Mouse (Mus musculus): ENCODE results near the gene Foxd1. TPM values are rescaled to one million over a fixed set of nuclear protein-coding genes. Genes with fewer than 3 reads are reported as not detected.
A peak's percentile ranks its signal among the peaks of the same experiment; 100 is the strongest.

Gene Foxd1
- not detected in 2 replicates for polyA plus RNA-seq (2012; rRNA removed)

- 1% methylated on average over 72 of the region's 76 CpGs for WGBS
- no peak for DNase-seq (ENCODE audit: low read depth, low spot score)
These were observed at the start of gene Foxd1 for GRCm38 (mm10) chr13:98354090-98354801. TSS of gene Foxd1 (plus strand) at chr13:98354242.

GRCm38 (mm10) chr13:98305257-98305656 lies 48.8 kb upstream of the Foxd1 start:
- no peak for DNase-seq (ENCODE audit: low read depth, low spot score)
- 91% methylated on average over 9 of the region's 9 CpGs for WGBS

GRCm38 (mm10) chr13:98306393-98306792 lies 47.6 kb upstream of the Foxd1 start:
- 32% methylated on average over 5 of the region's 5 CpGs for WGBS
- DNase-seq (ENCODE audit: low read depth, low spot score), result no peak

- DNase-seq (ENCODE audit: low read depth, low spot score), result no peak
- 42% methylated on average over 14 of the region's 14 CpGs for WGBS
These were observed 47.1 kb upstream of the Foxd1 start for GRCm38 (mm10) chr13:98306852-98307475.

- 86% methylated on average over 5 of the region's 5 CpGs for WGBS
- DNase-seq (ENCODE audit: low read depth, low spot score), result no peak
These were observed 46.0 kb upstream of the Foxd1 start for GRCm38 (mm10) chr13:98308004-98308403.

- 75% methylated on average over 4 of the region's 4 CpGs for WGBS
- no peak for DNase-seq (ENCODE audit: low read depth, low spot score)
These were observed 45.3 kb upstream of the Foxd1 start for GRCm38 (mm10) chr13:98308724-98309123.

- WGBS, result 36% methylated on average over 5 of the region's 5 CpGs
- DNase-seq (ENCODE audit: low read depth, low spot score), result no peak
These were observed 42.4 kb upstream of the Foxd1 start for GRCm38 (mm10) chr13:98311597-98311996.

GRCm38 (mm10) chr13:98313631-98314030 lies 40.4 kb upstream of the Foxd1 start:
- WGBS, result 58% methylated on average over 7 of the region's 7 CpGs
- DNase-seq (ENCODE audit: low read depth, low spot score), result no peak

GRCm38 (mm10) chr13:98315124-98315523 lies 38.9 kb upstream of the Foxd1 start:
- 28% methylated on average over 4 of the region's 4 CpGs for WGBS
- no peak for DNase-seq (ENCODE audit: low read depth, low spot score)

- DNase-seq (ENCODE audit: low read depth, low spot score), result no peak
- 1% methylated on average over 17 of the region's 17 CpGs for WGBS
These were observed 37.9 kb upstream of the Foxd1 start for GRCm38 (mm10) chr13:98316140-98316479.

- WGBS, result under 1% methylated on average over 70 of the region's 90 CpGs
- DNase-seq (ENCODE audit: low read depth, low spot score), result peak; percentile 80
These were observed 37.4 kb upstream of the Foxd1 start, which contains the start of gene Btf3 for GRCm38 (mm10) chr13:98316480-98317245. TSS of gene Btf3 (minus strand) at chr13:98317006.

- DNase-seq (ENCODE audit: low read depth, low spot score), result no peak
- 2% methylated on average over 16 of the region's 16 CpGs for WGBS
These were observed 36.8 kb upstream of the Foxd1 start for GRCm38 (mm10) chr13:98317246-98317677.

- DNase-seq (ENCODE audit: low read depth, low spot score), result no peak
- 86% methylated on average over 6 of the region's 6 CpGs for whole genome bisulfite sequencing
These were observed 36.1 kb upstream of the Foxd1 start for GRCm38 (mm10) chr13:98317911-98318310.

- WGBS, result 85% methylated on average over 11 of the region's 11 CpGs
These were observed 29.0 kb upstream of the Foxd1 start for GRCm38 (mm10) chr13:98325034-98325433.

GRCm38 (mm10) chr13:98332106-98332505 lies 21.9 kb upstream of the Foxd1 start:
- 25% methylated on average over 2 of the region's 2 CpGs for WGBS
- no peak for DNase-seq (ENCODE audit: low read depth, low spot score)

More at GRCm38 (mm10) chr13:98325034-98325433, 29.0 kb upstream of the Foxd1 start:
- DNase-seq (ENCODE audit: low read depth, low spot score), result no peak

- DNase-seq (ENCODE audit: low read depth, low spot score), result no peak
These were observed 17.8 kb upstream of the Foxd1 start for GRCm38 (mm10) chr13:98336205-98336604.

GRCm38 (mm10) chr13:98340506-98340905 lies 13.5 kb upstream of the Foxd1 start:
- DNase-seq (ENCODE audit: low read depth, low spot score), result no peak
- 68% methylated on average over 5 of the region's 5 CpGs for WGBS

More at GRCm38 (mm10) chr13:98336205-98336604, 17.8 kb upstream of the Foxd1 start:
- 87% methylated on average over 1 of the region's 1 CpGs for WGBS

GRCm38 (mm10) chr13:98349491-98349890 lies 4.6 kb upstream of the Foxd1 start:
- no peak for DNase-seq (ENCODE audit: low read depth, low spot score)
- WGBS, result 75% methylated on average over 4 of the region's 4 CpGs

- DNase-seq (ENCODE audit: low read depth, low spot score), result no peak
These were observed 2.5 kb upstream of the Foxd1 start for GRCm38 (mm10) chr13:98351527-98351926.

GRCm38 (mm10) chr13:98352381-98352975 lies 1.6 kb upstream of the Foxd1 start:
- DNase-seq (ENCODE audit: low read depth, low spot score), result no peak
- WGBS, result 15% methylated on average over 14 of the region's 14 CpGs

More at GRCm38 (mm10) chr13:98351527-98351926, 2.5 kb upstream of the Foxd1 start:
- 17% methylated on average over 8 of the region's 8 CpGs for WGBS
